Mouse (Mus musculus): ENCODE results near the gene Kcnn3. TPM values are rescaled to one million over a fixed set of nuclear protein-coding genes. Genes with fewer than 3 reads are reported as not detected.

The Kcnn3 gene
- total RNA-seq, 1 experiment, result 0.13 TPM

- no peaks in the 10 kb centered on the region for H3K9me3 ChIP-seq (ENCODE audit: control insufficient read depth, insufficient read depth, low read depth, low read length)
- peak overlapping the region; percentile 54; the same call in 1 of the 2 replicates for H3K27ac ChIP-seq (ENCODE audit: insufficient read depth, low read depth, low read length, poor library complexity, severe bottlenecking)
- H3K36me3 ChIP-seq (ENCODE audit: control insufficient read depth, insufficient read depth, low read length, poor library complexity, severe bottlenecking), result no peaks in the 10 kb centered on the region
- peak overlapping the region; percentile 2; the same call in 1 of the 2 replicates for H3K9ac ChIP-seq (ENCODE audit: insufficient read depth, low read depth, low read length, poor library complexity, severe bottlenecking)
- no peak overlapping the region for H3K4me3 ChIP-seq (ENCODE audit: insufficient read depth in 1 of 2, low read depth in 1 of 2, low read length in 2 of 2, poor library complexity in 1 of 2, severe bottlenecking in 1 of 2)
- TF ChIP-seq HCFC1 (IDR thresholded peaks at IDR 0.05; ENCODE audit: borderline replicate concordance, insufficient read depth, low read length), result no peak
- no peak for TF ChIP-seq ZNF384 (IDR thresholded peaks at IDR 0.05; ENCODE audit: low read depth, low read length)
- no peak for TF ChIP-seq ZC3H11A (IDR thresholded peaks at IDR 0.05; ENCODE audit: borderline replicate concordance, low read depth, low read length)
- TF ChIP-seq CHD2 (IDR thresholded peaks at IDR 0.05; ENCODE audit: low read depth, low read length), result no peak
- TF ChIP-seq MAFK (IDR thresholded peaks at IDR 0.05; ENCODE audit: insufficient read depth, low read depth, low read length), result no peak
- H3K4me1 ChIP-seq (ENCODE audit: control insufficient read depth in 2 of 2, insufficient read depth in 2 of 2, low read length in 2 of 2, poor library complexity in 1 of 2), result peaks cover 0 to 18% of the 10 kb centered on the region in 2 experiments; a peak in 2 of 4 replicates
- in situ Hi-C loops (cut with MboI; ENCODE audit: low sequenced_read_pairs in 2 of 2, unreplicated experiment in 2 of 2), result no loop called here
- no peak for DNase-seq (ENCODE audit: low read depth, low spot score)
Observed at GRCm38 (mm10) chr3:89646813-89647255, 126.9 kb downstream of the Kcnn3 start.

- DNase-seq (ENCODE audit: low read depth, low spot score), result no peak
- H3K9me3 ChIP-seq (ENCODE audit: control insufficient read depth, insufficient read depth, low read depth, low read length), result no peaks in the 10 kb centered on the region
- H3K27ac ChIP-seq (ENCODE audit: insufficient read depth, low read depth, low read length, poor library complexity, severe bottlenecking), result peak overlapping the region; percentile 54; the same call in 1 of the 2 replicates
- H3K4me1 ChIP-seq (ENCODE audit: control insufficient read depth in 2 of 2, insufficient read depth in 2 of 2, low read length in 2 of 2, poor library complexity in 1 of 2), result peaks cover 0 to 18% of the 10 kb centered on the region in 2 experiments; a peak in 2 of 4 replicates
- no peak overlapping the region for H3K4me3 ChIP-seq (ENCODE audit: insufficient read depth in 1 of 2, low read depth in 1 of 2, low read length in 2 of 2, poor library complexity in 1 of 2, severe bottlenecking in 1 of 2)
- no peaks in the 10 kb centered on the region for H3K36me3 ChIP-seq (ENCODE audit: control insufficient read depth, insufficient read depth, low read length, poor library complexity, severe bottlenecking)
- TF ChIP-seq ZC3H11A (IDR thresholded peaks at IDR 0.05; ENCODE audit: borderline replicate concordance, low read depth, low read length), result no peak
- TF ChIP-seq ZNF384 (IDR thresholded peaks at IDR 0.05; ENCODE audit: low read depth, low read length), result no peak
- TF ChIP-seq MAFK (IDR thresholded peaks at IDR 0.05; ENCODE audit: insufficient read depth, low read depth, low read length), result no peak; the same call in 1 of the 2 replicates
- no peak for TF ChIP-seq CHD2 (IDR thresholded peaks at IDR 0.05; ENCODE audit: low read depth, low read length)
- no peak for TF ChIP-seq HCFC1 (IDR thresholded peaks at IDR 0.05; ENCODE audit: borderline replicate concordance, insufficient read depth, low read length)
- peak overlapping the region; percentile 2; the same call in 1 of the 2 replicates for H3K9ac ChIP-seq (ENCODE audit: insufficient read depth, low read depth, low read length, poor library complexity, severe bottlenecking)
- in situ Hi-C loops (cut with MboI; ENCODE audit: low sequenced_read_pairs in 2 of 2, unreplicated experiment in 2 of 2), result no loop called here
Observed at GRCm38 (mm10) chr3:89647268-89647874, 127.4 kb downstream of the Kcnn3 start.

- no peak for DNase-seq (ENCODE audit: low read depth, low spot score)
- TF ChIP-seq ZNF384 (IDR thresholded peaks at IDR 0.05; ENCODE audit: low read depth, low read length), result no peak
- no peak for TF ChIP-seq MAFK (IDR thresholded peaks at IDR 0.05; ENCODE audit: insufficient read depth, low read depth, low read length)
- no peak for TF ChIP-seq ZC3H11A (IDR thresholded peaks at IDR 0.05; ENCODE audit: borderline replicate concordance, low read depth, low read length)
- TF ChIP-seq HCFC1 (IDR thresholded peaks at IDR 0.05; ENCODE audit: borderline replicate concordance, insufficient read depth, low read length), result no peak
- TF ChIP-seq CHD2 (IDR thresholded peaks at IDR 0.05; ENCODE audit: low read depth, low read length), result no peak
- Histone ChIP-seq H3K27ac (ENCODE audit: insufficient read depth, low read depth, low read length, poor library complexity, severe bottlenecking) (no peak overlapping the region), H3K4me1 (ENCODE audit: control insufficient read depth in 2 of 2, insufficient read depth in 2 of 2, low read length in 2 of 2, poor library complexity in 1 of 2) (peaks cover 0 to 18% of the 10 kb centered on the region in 2 experiments; a peak in 2 of 4 replicates), H3K36me3 (ENCODE audit: control insufficient read depth, insufficient read depth, low read length, poor library complexity, severe bottlenecking) (no peaks in the 10 kb centered on the region), H3K9ac (ENCODE audit: insufficient read depth, low read depth, low read length, poor library complexity, severe bottlenecking) (no peak overlapping the region), H3K4me3 (ENCODE audit: insufficient read depth in 1 of 2, low read depth in 1 of 2, low read length in 2 of 2, poor library complexity in 1 of 2, severe bottlenecking in 1 of 2) (no peak overlapping the region), H3K9me3 (ENCODE audit: control insufficient read depth, insufficient read depth, low read depth, low read length) (no peaks in the 10 kb centered on the region)
- in situ Hi-C loops (cut with MboI; ENCODE audit: low sequenced_read_pairs in 2 of 2, unreplicated experiment in 2 of 2), result no loop called here
Observed at GRCm38 (mm10) chr3:89649890-89650289, 129.9 kb downstream of the Kcnn3 start.

GRCm38 (mm10) chr3:89653231-89653954 is 133.4 kb downstream of the Kcnn3 start:
- no peak for TF ChIP-seq ZNF384 (IDR thresholded peaks at IDR 0.05; ENCODE audit: low read depth, low read length)
- TF ChIP-seq MAFK (IDR thresholded peaks at IDR 0.05; ENCODE audit: insufficient read depth, low read depth, low read length), result no peak
- no peak for TF ChIP-seq CHD2 (IDR thresholded peaks at IDR 0.05; ENCODE audit: low read depth, low read length)
- no peak for TF ChIP-seq HCFC1 (IDR thresholded peaks at IDR 0.05; ENCODE audit: borderline replicate concordance, insufficient read depth, low read length)
- TF ChIP-seq ZC3H11A (IDR thresholded peaks at IDR 0.05; ENCODE audit: borderline replicate concordance, low read depth, low read length), result no peak
- in situ Hi-C loops (cut with MboI; ENCODE audit: low sequenced_read_pairs in 2 of 2, unreplicated experiment in 2 of 2), result no loop called here
- H3K9ac ChIP-seq (ENCODE audit: insufficient read depth, low read depth, low read length, poor library complexity, severe bottlenecking), result no peak overlapping the region
- no peaks in the 10 kb centered on the region for H3K36me3 ChIP-seq (ENCODE audit: control insufficient read depth, insufficient read depth, low read length, poor library complexity, severe bottlenecking)
- no peak for DNase-seq (ENCODE audit: low read depth, low spot score)
- no peak overlapping the region for H3K4me3 ChIP-seq (ENCODE audit: insufficient read depth in 1 of 2, low read depth in 1 of 2, low read length in 2 of 2, poor library complexity in 1 of 2, severe bottlenecking in 1 of 2)
- no peak overlapping the region for H3K27ac ChIP-seq (ENCODE audit: insufficient read depth, low read depth, low read length, poor library complexity, severe bottlenecking)
- no peaks in the 10 kb centered on the region for H3K4me1 ChIP-seq (ENCODE audit: control insufficient read depth in 2 of 2, insufficient read depth in 2 of 2, low read length in 2 of 2, poor library complexity in 1 of 2)
- H3K9me3 ChIP-seq (ENCODE audit: control insufficient read depth, insufficient read depth, low read depth, low read length), result no peaks in the 10 kb centered on the region
